Mouse (Mus musculus) frontal cortex, postnatal 36 days (tissue): ENCODE data around the gene Golgb1.
"Not testable (repeated sequence)": the region's sequence is repeated elsewhere in the genome, so short reads cannot be mapped to it uniquely, and the experiment has no call there.

ENCODE experiments used
- DNase-seq, 2 experiments: peaks; one replicate each; pipeline ENCODE4 v3.0.0; 2022; ENCODE audit warnings: low spot score in 2 of 2

Gene Golgb1

GRCm38 (mm10) chr16:36874583-36875275 lies at the start of gene Golgb1, which contains the start of gene Eaf2:
TSS of gene Golgb1 (plus strand) at chr16:36875140.
TSS of gene Eaf2 (minus strand) at chr16:36875003.
- peak; percentile 94 to 99 for DNase-seq

- no peak for DNase-seq
Measured at GRCm38 (mm10) chr16:36827611-36828053, 47.3 kb upstream of the Golgb1 start.

- DNase-seq: peak; percentile 76 to 77
Measured at GRCm38 (mm10) chr16:36828054-36828786, 46.7 kb upstream of the Golgb1 start, which contains the start of gene Iqcb1. TSS of gene Iqcb1 (plus strand) at chr16:36828385.

- DNase-seq: no peak
Measured at GRCm38 (mm10) chr16:36828820-36829219, 46.1 kb upstream of the Golgb1 start.

GRCm38 (mm10) chr16:36846894-36847293 lies 28.0 kb upstream of the Golgb1 start:
- DNase-seq: not testable (repeated sequence)

- no peak for DNase-seq
Measured at GRCm38 (mm10) chr16:36851202-36851601, 23.7 kb upstream of the Golgb1 start.

- no peak for DNase-seq
Measured at GRCm38 (mm10) chr16:36863585-36863984, 11.4 kb upstream of the Golgb1 start.

GRCm38 (mm10) chr16:36869442-36869841 lies 5.5 kb upstream of the Golgb1 start:
- no peak for DNase-seq

GRCm38 (mm10) chr16:36875276-36875851 lies 424 bp downstream of the Golgb1 start:
- peak in 1 of 2 experiments; percentile 45 for DNase-seq

GRCm38 (mm10) chr16:36877316-36877715 lies 2.4 kb downstream of the Golgb1 start:
- no peak for DNase-seq

- DNase-seq: no peak
Measured at GRCm38 (mm10) chr16:36882737-36883343, 7.9 kb downstream of the Golgb1 start.

- DNase-seq: no peak
Measured at GRCm38 (mm10) chr16:36884881-36885280, 9.9 kb downstream of the Golgb1 start.

- no peak for DNase-seq
Measured at GRCm38 (mm10) chr16:36885912-36886311, 11.0 kb downstream of the Golgb1 start.

- DNase-seq: no peak
Measured at GRCm38 (mm10) chr16:36887546-36887945, 12.6 kb downstream of the Golgb1 start.

GRCm38 (mm10) chr16:36890559-36890958 lies 15.6 kb downstream of the Golgb1 start:
- no peak for DNase-seq

- no peak for DNase-seq
Measured at GRCm38 (mm10) chr16:36891415-36891814, 16.5 kb downstream of the Golgb1 start.

- no peak for DNase-seq
Measured at GRCm38 (mm10) chr16:36893317-36893716, 18.4 kb downstream of the Golgb1 start.

- DNase-seq: no peak
Measured at GRCm38 (mm10) chr16:36896712-36897111, 21.8 kb downstream of the Golgb1 start.

GRCm38 (mm10) chr16:36903156-36903555 lies 28.2 kb downstream of the Golgb1 start:
- no peak for DNase-seq

- no peak for DNase-seq
Measured at GRCm38 (mm10) chr16:36911909-36912308, 37.0 kb downstream of the Golgb1 start.

- DNase-seq: no peak
Measured at GRCm38 (mm10) chr16:36912311-36912710, 37.4 kb downstream of the Golgb1 start.

GRCm38 (mm10) chr16:36914195-36914594 lies 39.3 kb downstream of the Golgb1 start:
- no peak for DNase-seq
